Mouse (Mus musculus): ENCODE measurements at regions not wholly inside any gene's neighbourhood (a gene's known extent, or its start where the extent isn't known, plus 50 kb on each side); places are given as distances from the start of the nearest gene placed in this dataset.

- no peak for TF ChIP-seq CTCF (IDR thresholded peaks at IDR 0.05; ENCODE audit: control insufficient read depth, insufficient read depth, insufficient replicate concordance, low read depth, low read length)
- TF ChIP-seq POLR2A (IDR thresholded peaks at IDR 0.05; ENCODE audit: control insufficient read depth, low read depth, low read length), result no peak
Observed at GRCm38 (mm10) chr11:114215256-114215655, 148.4 kb upstream of the Sdk2 start.
